Mouse (Mus musculus): ENCODE measurements around the gene Eif4e3. TPM values are rescaled to one million over a fixed set of nuclear protein-coding genes. Genes with fewer than 3 reads are reported as not detected.
A peak's percentile ranks its signal among the peaks of the same experiment; 100 is the strongest.

Gene Eif4e3
- polyA plus RNA-seq (2015; fragmentation: Nextera tagmentation; extraction: Ambion mirVana): 7.5 and 7.8 TPM in 2 replicates

DNA sequence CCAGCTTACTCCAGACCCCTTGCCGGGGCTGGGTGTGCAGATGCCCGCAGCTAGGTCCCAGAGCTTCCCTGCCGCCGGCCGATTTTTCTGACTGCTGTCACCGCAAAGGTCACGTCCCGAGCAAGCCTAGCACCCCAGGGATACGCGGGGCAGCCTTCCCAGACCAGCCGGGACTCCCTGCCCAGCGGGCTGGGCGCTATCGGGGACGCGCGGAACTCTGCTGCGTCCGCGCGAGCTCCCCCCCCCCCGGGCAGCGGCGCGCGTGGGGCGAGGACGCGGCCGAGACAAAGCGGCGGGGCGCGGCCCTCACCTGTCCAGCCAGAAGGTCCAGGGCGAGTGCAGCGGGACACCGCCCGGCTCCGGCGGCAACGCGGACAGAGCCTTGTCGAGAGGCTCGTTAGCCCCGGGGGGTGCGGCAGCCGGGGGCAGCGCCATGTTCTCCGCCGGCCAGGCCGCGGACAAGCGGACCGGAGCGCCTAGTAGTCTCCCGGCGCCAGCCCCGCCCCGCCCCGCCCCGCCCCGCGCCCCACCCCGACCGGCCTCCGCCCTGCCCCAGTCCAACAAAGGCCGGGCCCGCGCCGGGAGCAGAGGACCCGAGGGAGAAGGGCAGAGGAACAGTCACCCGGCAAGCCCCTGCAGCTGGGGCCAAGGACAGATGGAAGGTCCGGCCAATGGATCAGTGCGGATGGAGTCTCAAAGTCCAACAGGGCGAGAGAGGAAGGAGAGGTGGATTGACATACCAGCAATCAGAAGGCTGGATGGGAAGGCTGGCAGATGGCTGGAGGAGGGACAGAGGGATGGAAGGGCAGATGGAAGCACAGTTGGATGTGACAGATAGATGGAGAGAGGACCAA lies at the start of gene Eif4e3, which contains the start of gene Gm20696:
Gene Eif4e3 (minus strand): TSS at position 454 of the 854 bp plus-strand sequence.
Gene Gm20696 (minus strand): TSS at position 480 of the 854 bp plus-strand sequence.
- Histone ChIP-seq H3K4me2 (peak within 1 kb of the TSS; percentile 92), H3K4me1 (replicated peaks) (peaks cover 62% of the 10 kb centered on the region)
- WGBS: 1% methylated on average over 59 of the region's 75 CpGs

DNA sequence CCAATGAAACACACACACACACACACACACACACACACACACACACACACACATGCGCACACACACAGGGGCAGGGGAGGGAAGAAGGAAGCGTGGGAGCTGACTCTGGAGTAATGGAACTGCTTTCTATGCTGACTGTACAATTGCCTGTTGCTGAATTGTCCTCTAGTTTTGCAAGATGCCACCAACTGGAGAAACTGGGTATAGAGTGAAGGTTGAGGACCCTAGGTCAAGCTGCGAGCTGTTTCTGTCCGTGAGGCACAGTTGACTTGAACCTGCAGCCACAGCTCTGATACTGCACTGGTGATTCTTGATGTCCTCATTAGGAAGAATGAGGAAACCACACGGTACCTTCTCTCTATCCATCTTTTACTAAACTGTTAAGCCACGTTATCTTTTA lies 49.3 kb upstream of the Eif4e3 start:
- Histone ChIP-seq H3K4me3 (no peak overlapping the region), H3K4me2 (no peak overlapping the region), H3K4me1 (replicated peaks) (no peaks in the 10 kb centered on the region), H3K27ac (no peak overlapping the region), H3K9ac (no peak overlapping the region), H3K27me3 (peaks cover 27% of the 10 kb centered on the region; the same call in 1 of the 2 replicates), H3K9me3 (no peaks in the 10 kb centered on the region), H3K36me3 (no peaks in the 10 kb centered on the region)
- no peak for ATAC-seq (ENCODE audit: low FRiP score)
- 69% methylated on average over 5 of the region's 6 CpGs for WGBS

More for the DNA sequence above, at the start of gene Eif4e3, which contains the start of gene Gm20696:
- Histone ChIP-seq H3K27me3 (peaks cover 37% of the 10 kb centered on the region), H3K9me3 (no peaks in the 10 kb centered on the region), H3K9ac (peak within 1 kb of the TSS; percentile 88), H3K4me3 (peak within 1 kb of the TSS; percentile 73), H3K36me3 (no peaks in the 10 kb centered on the region), H3K27ac (peak within 1 kb of the TSS; percentile 78)
- ATAC-seq (ENCODE audit: low FRiP score): peak; percentile 33; the same call in 1 of the 2 replicates

DNA sequence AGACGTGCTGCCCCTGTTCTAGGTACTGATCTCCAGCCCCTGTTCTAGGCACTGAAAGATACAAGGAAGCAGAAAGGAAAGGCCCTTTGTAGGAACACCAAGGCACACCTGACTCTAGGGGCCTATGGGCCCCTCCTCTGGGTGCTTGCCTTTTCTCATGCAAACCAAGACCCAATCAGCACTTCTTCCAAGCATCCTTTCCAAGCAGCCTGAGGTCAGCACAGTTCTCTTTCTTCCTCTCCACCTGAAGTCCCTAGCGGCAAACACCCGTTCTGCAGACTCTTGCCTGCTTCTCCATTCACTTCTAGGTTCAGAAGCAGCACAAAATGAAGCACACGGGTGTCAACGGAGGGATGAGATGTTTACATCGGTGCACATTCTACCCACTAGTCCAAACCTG lies 48.6 kb upstream of the Eif4e3 start:
- H3K36me3 ChIP-seq: no peaks in the 10 kb centered on the region

DNA sequence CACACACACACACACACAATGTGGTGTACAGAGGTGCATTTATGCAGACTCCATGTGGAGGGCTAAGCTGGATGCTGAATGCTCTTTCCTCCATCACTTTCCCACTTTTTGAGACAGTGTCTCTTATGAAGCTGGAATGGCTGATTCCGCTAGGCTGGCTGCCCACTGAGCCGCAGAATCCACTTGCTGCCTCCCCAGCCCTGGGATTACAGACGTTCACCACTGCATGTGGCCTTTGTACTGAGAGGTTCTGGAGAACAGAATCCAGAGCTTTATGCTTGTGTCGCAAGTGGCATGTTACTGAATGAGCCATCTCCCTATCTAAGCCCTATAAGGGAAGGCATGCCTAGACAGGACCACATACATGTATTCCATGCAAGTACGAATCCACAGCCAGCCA lies 46.7 kb upstream of the Eif4e3 start:
- WGBS: 78% methylated on average over 5 of the region's 5 CpGs
- peaks cover 24% of the 10 kb centered on the region; the same call in 1 of the 2 replicates for H3K27me3 ChIP-seq
- no peaks in the 10 kb centered on the region for H3K36me3 ChIP-seq
- no peak overlapping the region for H3K4me3 ChIP-seq
- no peak overlapping the region for H3K27ac ChIP-seq
- no peaks in the 10 kb centered on the region for H3K9me3 ChIP-seq
- ATAC-seq (ENCODE audit: low FRiP score): no peak
- H3K4me2 ChIP-seq: no peak overlapping the region
- H3K9ac ChIP-seq: no peak overlapping the region
- H3K4me1 ChIP-seq (replicated peaks): no peaks in the 10 kb centered on the region

More for the DNA sequence above, 48.6 kb upstream of the Eif4e3 start:
- WGBS: 72% methylated on average over 6 of the region's 6 CpGs
- Histone ChIP-seq H3K27ac (no peak overlapping the region), H3K9ac (no peak overlapping the region), H3K27me3 (peaks cover 25% of the 10 kb centered on the region; the same call in 1 of the 2 replicates), H3K4me3 (no peak overlapping the region), H3K4me2 (no peak overlapping the region), H3K9me3 (no peaks in the 10 kb centered on the region), H3K4me1 (replicated peaks) (no peaks in the 10 kb centered on the region)
- ATAC-seq (ENCODE audit: low FRiP score): no peak

DNA sequence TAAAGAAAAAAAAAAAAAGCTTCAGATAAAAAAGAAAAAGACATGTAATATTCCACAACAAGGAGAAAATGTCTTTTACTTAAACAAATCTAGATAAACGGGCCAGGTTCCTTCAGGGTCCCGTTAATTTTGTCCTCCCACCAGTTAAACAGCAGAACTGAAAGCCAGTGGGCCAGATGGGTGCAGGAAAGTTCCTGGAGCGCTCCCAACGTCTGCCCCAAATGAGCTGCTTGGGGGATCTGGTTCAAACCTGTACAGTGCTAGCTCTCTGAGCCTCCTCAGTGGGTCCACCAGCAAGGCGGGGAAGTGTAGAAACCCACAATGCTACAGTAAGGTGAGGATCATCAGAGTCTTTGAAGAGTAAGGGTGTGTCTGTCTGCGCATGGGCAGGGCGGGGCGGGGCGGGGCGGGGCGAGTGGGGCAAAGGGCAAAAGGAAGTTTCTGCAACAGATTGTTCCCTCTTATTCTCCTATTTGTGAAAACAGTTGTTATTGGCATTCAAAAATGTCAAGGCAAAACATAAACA lies 45.1 kb upstream of the Eif4e3 start:
- no peaks in the 10 kb centered on the region for H3K9me3 ChIP-seq
- no peak overlapping the region for H3K4me3 ChIP-seq
- 76% methylated on average over 11 of the region's 11 CpGs for WGBS
- H3K4me1 ChIP-seq (replicated peaks): no peaks in the 10 kb centered on the region
- no peak for ATAC-seq (ENCODE audit: low FRiP score)
- H3K9ac ChIP-seq: no peak overlapping the region
- H3K36me3 ChIP-seq: no peaks in the 10 kb centered on the region
- H3K27ac ChIP-seq: no peak overlapping the region
- H3K4me2 ChIP-seq: no peak overlapping the region
- H3K27me3 ChIP-seq: peaks cover 24% of the 10 kb centered on the region; the same call in 1 of the 2 replicates

DNA sequence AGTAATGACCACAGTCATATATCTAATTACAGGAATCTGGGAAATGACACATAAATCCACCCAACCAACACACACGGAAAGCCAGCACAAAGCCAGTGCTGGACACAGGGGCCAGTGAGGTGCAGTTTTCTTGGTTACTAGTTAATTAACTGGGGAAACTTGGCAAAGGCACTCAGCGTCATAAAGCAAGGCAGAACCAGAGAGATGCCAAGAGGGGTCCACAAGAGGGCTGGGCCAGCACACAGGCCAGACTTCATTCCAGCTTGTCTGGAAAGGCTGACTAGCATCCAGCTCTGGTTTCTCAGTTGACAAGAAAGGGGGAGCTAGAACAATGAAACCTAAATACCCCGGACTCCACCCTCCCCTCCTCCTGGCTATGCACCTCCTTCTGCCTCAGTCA lies 33.9 kb upstream of the Eif4e3 start:
- peaks cover 28% of the 10 kb centered on the region for H3K27me3 ChIP-seq
- no peaks in the 10 kb centered on the region for H3K9me3 ChIP-seq
- no peak for ATAC-seq (ENCODE audit: low FRiP score)
- no peak overlapping the region for H3K4me2 ChIP-seq
- no peak overlapping the region for H3K9ac ChIP-seq
- H3K4me3 ChIP-seq: no peak overlapping the region
- no peak overlapping the region for H3K27ac ChIP-seq
- H3K4me1 ChIP-seq (replicated peaks): peaks cover 7% of the 10 kb centered on the region; the same call in 1 of the 2 replicates
- 53% methylated on average over 3 of the region's 3 CpGs for WGBS
- H3K36me3 ChIP-seq: no peaks in the 10 kb centered on the region

DNA sequence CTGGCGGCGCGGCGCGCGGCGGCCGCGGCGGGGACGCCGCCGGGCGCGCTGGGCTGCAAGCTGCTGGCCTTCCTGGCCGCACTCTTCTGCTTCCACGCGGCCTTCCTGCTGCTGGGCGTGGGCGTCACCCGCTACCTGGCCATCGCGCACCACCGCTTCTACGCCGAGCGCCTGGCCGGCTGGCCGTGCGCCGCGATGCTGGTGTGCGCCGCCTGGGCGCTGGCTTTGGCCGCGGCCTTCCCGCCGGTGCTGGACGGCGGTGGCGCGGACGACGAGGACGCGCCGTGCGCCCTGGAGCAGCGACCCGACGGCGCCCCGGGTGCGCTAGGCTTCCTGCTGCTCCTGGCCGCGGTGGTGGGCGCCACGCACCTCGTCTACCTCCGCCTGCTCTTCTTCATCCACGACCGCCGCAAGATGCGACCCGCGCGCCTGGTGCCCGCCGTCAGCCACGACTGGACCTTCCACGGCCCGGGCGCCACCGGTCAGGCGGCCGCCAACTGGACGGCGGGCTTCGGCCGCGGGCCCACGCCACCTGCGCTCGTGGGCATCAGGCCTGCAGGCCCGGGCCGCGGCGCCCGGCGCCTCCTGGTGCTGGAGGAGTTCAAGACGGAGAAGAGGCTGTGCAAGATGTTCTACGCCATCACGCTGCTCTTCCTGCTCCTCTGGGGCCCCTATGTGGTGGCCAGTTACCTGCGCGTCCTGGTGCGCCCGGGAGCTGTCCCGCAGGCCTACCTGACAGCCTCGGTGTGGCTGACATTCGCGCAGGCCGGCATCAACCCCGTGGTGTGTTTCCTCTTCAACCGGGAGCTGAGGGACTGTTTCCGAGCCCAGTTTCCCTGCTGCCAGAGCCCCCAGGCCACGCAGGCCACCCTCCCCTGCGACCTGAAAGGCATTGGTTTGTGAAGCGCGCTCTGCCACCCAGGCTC lies 26.6 kb upstream of the Eif4e3 start:
- peak overlapping the region; percentile 92 for H3K9ac ChIP-seq
- peak; percentile 57 for ATAC-seq (ENCODE audit: low FRiP score)
- WGBS: under 1% methylated on average over 96 of the region's 110 CpGs
- peaks cover 72% of the 10 kb centered on the region for H3K27me3 ChIP-seq
- H3K36me3 ChIP-seq: no peaks in the 10 kb centered on the region
- peak overlapping the region; percentile 89 for H3K4me2 ChIP-seq
- peak overlapping the region; percentile 94 for H3K27ac ChIP-seq
- peak overlapping the region; percentile 76 for H3K4me3 ChIP-seq
- H3K4me1 ChIP-seq (replicated peaks): peaks cover 41% of the 10 kb centered on the region
- no peaks in the 10 kb centered on the region for H3K9me3 ChIP-seq

DNA sequence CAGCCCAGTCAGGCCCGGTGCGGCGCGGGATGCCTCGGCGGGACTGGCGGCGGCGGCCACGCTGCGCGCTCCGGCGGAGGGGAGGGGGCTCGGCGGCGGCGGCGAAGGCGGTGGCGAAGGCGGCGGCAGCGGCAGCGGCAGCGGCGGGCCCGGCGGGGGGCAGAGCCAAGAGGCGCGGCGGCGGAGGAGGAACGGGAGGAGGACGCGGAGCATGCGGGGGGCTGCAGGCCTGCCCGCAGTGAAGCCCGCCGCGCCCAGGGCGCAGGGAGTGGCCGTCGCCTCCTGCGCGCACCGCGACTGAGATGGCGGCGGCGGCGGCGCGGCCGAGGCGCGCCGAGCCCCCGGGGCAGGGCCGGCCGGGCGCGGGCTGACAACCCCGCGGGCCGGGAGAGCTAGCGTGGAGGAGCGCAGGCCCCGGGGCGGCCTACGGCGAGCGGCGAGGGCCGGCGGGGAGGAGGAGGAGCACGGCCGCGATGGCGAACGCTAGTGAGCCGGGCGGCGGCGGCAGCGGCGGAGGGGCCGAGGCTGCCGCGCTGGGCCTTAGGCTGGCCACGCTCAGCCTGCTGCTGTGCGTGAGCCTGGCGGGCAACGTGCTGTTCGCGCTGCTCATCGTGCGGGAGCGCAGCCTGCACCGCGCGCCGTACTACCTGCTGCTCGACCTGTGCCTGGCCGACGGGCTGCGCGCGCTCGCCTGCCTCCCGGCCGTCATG lies 25.8 kb upstream of the Eif4e3 start, which contains the start of gene Gpr27:
Gene Gpr27 (plus strand): TSS at position 474 of the 710 bp plus-strand sequence.
- Histone ChIP-seq H3K9me3 (no peaks in the 10 kb centered on the region), H3K36me3 (no peaks in the 10 kb centered on the region), H3K27me3 (peaks cover 64% of the 10 kb centered on the region), H3K4me1 (replicated peaks) (peaks cover 41% of the 10 kb centered on the region), H3K4me2 (peak within 1 kb of the TSS; percentile 89), H3K9ac (peak within 1 kb of the TSS; percentile 92), H3K4me3 (peak within 1 kb of the TSS; percentile 76), H3K27ac (peak within 1 kb of the TSS; percentile 94)
- WGBS: under 1% methylated on average over 58 of the region's 112 CpGs
- peak; percentile 89 for ATAC-seq (ENCODE audit: low FRiP score)

DNA sequence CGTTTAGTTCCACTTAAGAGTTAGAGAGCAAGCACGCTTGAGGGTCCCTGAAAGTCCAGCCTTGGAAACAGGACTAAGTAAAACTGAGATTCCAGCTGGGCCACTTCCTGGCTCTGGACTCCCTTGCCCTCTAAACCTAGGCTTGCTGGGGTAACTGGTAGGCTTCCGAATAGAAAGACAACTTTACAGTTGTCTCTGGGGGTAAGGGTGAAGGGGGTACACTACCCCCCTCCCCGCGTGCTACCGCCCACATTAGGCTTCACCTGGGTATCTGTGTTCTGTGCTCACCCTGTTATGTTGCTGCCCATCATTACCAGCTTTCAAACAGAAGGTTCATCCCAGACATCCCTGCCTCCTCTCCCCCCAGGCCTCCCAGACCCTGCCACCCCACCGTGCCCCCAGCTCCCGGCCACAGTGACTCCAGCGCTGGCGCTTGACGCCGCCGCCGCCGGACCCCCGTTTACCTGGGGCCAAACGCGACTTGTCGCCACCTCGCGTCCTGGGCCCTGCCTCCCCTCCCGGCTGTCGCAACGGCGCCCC lies 25.2 kb upstream of the Eif4e3 start:
- Histone ChIP-seq H3K9me3 (no peaks in the 10 kb centered on the region), H3K36me3 (no peaks in the 10 kb centered on the region), H3K27ac (peak overlapping the region; percentile 94), H3K27me3 (peaks cover 59% of the 10 kb centered on the region), H3K4me3 (peak overlapping the region; percentile 76), H3K4me2 (peak overlapping the region; percentile 89), H3K9ac (peak overlapping the region; percentile 92), H3K4me1 (replicated peaks) (peaks cover 41% of the 10 kb centered on the region)
- WGBS: 8% methylated on average over 25 of the region's 25 CpGs
- 0 out of 2 replicates have a peak, but pooled peaks have one; percentile 10 for ATAC-seq (ENCODE audit: low FRiP score)

DNA sequence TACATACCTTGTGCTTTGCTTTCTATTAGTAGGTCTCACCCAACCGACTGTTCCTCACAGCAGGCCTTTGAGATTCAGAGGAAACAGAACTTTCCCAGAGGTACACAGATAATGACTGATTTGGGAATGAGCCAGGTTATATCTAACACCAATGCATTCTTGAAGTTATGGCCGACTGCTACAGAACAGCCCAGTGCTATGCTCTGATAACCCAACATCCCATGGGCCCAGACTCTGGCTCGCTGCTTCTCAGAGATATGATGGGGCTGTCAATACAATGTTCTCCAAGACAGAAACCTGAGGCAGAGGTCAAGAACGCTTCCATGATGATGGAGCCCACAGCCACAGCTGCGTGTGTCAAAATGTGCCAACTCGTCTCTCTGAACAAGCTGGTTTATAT lies 21.9 kb upstream of the Eif4e3 start:
- H3K36me3 ChIP-seq: no peaks in the 10 kb centered on the region
- H3K27ac ChIP-seq: no peak overlapping the region
- peaks cover 33% of the 10 kb centered on the region for H3K27me3 ChIP-seq
- ATAC-seq (ENCODE audit: low FRiP score): no peak
- WGBS: 81% methylated on average over 6 of the region's 6 CpGs
- H3K9me3 ChIP-seq: peaks cover 6% of the 10 kb centered on the region; the same call in 1 of the 2 replicates
- H3K4me3 ChIP-seq: no peak overlapping the region
- H3K9ac ChIP-seq: no peak overlapping the region
- H3K4me1 ChIP-seq (replicated peaks): peaks cover 16% of the 10 kb centered on the region
- no peak overlapping the region for H3K4me2 ChIP-seq

DNA sequence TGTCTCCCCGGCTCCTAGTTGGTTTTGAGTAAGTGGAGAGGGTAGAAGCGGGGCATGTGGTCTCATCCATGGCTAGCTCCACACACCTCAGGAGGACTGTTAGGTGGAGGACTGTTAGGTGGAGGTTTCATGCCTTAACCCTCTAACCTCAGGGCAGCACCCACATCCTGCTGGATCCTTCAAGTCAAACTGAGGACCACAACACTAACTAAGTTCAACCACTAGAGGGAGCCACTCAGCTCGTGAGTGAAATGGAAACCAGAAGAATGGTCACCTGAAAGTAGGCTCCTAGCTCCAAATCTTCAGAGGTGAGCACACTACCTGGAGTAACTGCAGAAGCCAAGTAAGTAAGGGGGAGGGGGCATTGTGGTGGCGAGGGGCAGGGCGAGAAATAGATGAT lies 18.3 kb upstream of the Eif4e3 start:
- Histone ChIP-seq H3K9me3 (peaks cover 6% of the 10 kb centered on the region; the same call in 1 of the 2 replicates), H3K4me1 (replicated peaks) (no peaks in the 10 kb centered on the region), H3K27me3 (peaks cover 6% of the 10 kb centered on the region), H3K27ac (no peak overlapping the region), H3K9ac (no peak overlapping the region), H3K4me2 (no peak overlapping the region), H3K36me3 (no peaks in the 10 kb centered on the region), H3K4me3 (no peak overlapping the region)
- no peak for ATAC-seq (ENCODE audit: low FRiP score)
- 46% methylated on average over 5 of the region's 5 CpGs for WGBS
